Mouse (Mus musculus): ENCODE data around the gene Itga2b. TPM values are rescaled to one million over a fixed set of nuclear protein-coding genes. Genes with fewer than 3 reads are reported as not detected.

Itga2b gene
- polyA plus RNA-seq, 1 experiment from 2014 or later, result 5.8 TPM

- H3K27ac ChIP-seq (replicated peaks), result peak overlapping the region; percentile 71
Observed at GRCm38 (mm10) chr11:102438212-102439092, 31.5 kb downstream of the Itga2b start.

GRCm38 (mm10) chr11:102437120-102438061 lies 32.5 kb downstream of the Itga2b start:
- peaks cover 83% of the 10 kb centered on the region for H3K36me3 ChIP-seq
- H3K27me3 ChIP-seq (ENCODE audit: low read depth, poor library complexity, severe bottlenecking), result peaks cover 61% of the 10 kb centered on the region
- no peaks in the 10 kb centered on the region for H3K9me3 ChIP-seq (replicated peaks)
- DNase-seq (ENCODE audit: low spot score), result peak; percentile 78
- peaks cover 39% of the 10 kb centered on the region for H3K4me1 ChIP-seq
- H3K27ac ChIP-seq (replicated peaks), result peak overlapping the region; percentile 71
- 2% methylated on average over 87 of the region's 87 CpGs for WGBS
- H3K4me3 ChIP-seq, result peak overlapping the region; percentile 57

More at GRCm38 (mm10) chr11:102438212-102439092, 31.5 kb downstream of the Itga2b start:
- Histone ChIP-seq H3K27me3 (ENCODE audit: low read depth, poor library complexity, severe bottlenecking) (peaks cover 61% of the 10 kb centered on the region), H3K9me3 (replicated peaks) (no peaks in the 10 kb centered on the region), H3K4me3 (peak overlapping the region; percentile 57), H3K4me1 (peaks cover 32% of the 10 kb centered on the region), H3K36me3 (peaks cover 88% of the 10 kb centered on the region)
- WGBS, result 7% methylated on average over 77 of the region's 77 CpGs
- DNase-seq (ENCODE audit: low spot score), result peak; percentile 92

- Histone ChIP-seq H3K9me3 (replicated peaks) (no peaks in the 10 kb centered on the region), H3K4me1 (peaks cover 45% of the 10 kb centered on the region), H3K27me3 (ENCODE audit: low read depth, poor library complexity, severe bottlenecking) (peaks cover 61% of the 10 kb centered on the region), H3K36me3 (peaks cover 74% of the 10 kb centered on the region), H3K27ac (replicated peaks) (no peak overlapping the region), H3K4me3 (peak overlapping the region; percentile 2; the same call in 1 of the 2 replicates)
- no peak for DNase-seq (ENCODE audit: low spot score)
- WGBS, result 85% methylated on average over 10 of the region's 10 CpGs
Observed at GRCm38 (mm10) chr11:102436471-102436790, 33.5 kb downstream of the Itga2b start.

- 93% methylated on average over 18 of the region's 18 CpGs for WGBS
- Histone ChIP-seq H3K36me3 (peaks cover 69% of the 10 kb centered on the region), H3K27ac (replicated peaks) (no peak overlapping the region), H3K4me3 (peak overlapping the region; percentile 2; the same call in 1 of the 2 replicates), H3K9me3 (replicated peaks) (no peaks in the 10 kb centered on the region), H3K4me1 (peaks cover 49% of the 10 kb centered on the region), H3K27me3 (ENCODE audit: low read depth, poor library complexity, severe bottlenecking) (peaks cover 58% of the 10 kb centered on the region)
- no peak for DNase-seq (ENCODE audit: low spot score)
Observed at GRCm38 (mm10) chr11:102435754-102436470, 34.0 kb downstream of the Itga2b start.

GRCm38 (mm10) chr11:102434816-102435705 lies 34.9 kb downstream of the Itga2b start:
- Histone ChIP-seq H3K27me3 (ENCODE audit: low read depth, poor library complexity, severe bottlenecking) (peaks cover 49% of the 10 kb centered on the region), H3K4me3 (peak overlapping the region; percentile 2; the same call in 1 of the 2 replicates), H3K9me3 (replicated peaks) (no peaks in the 10 kb centered on the region), H3K36me3 (peaks cover 60% of the 10 kb centered on the region), H3K27ac (replicated peaks) (no peak overlapping the region), H3K4me1 (peaks cover 56% of the 10 kb centered on the region)
- DNase-seq (ENCODE audit: low spot score), result no peak
- 91% methylated on average over 11 of the region's 11 CpGs for WGBS

- no peak overlapping the region for H3K4me3 ChIP-seq
- peak; percentile 87 for DNase-seq (ENCODE audit: low spot score)
- WGBS, result 13% methylated on average over 7 of the region's 7 CpGs
- H3K27ac ChIP-seq (replicated peaks), result no peak overlapping the region
- H3K9me3 ChIP-seq (replicated peaks), result no peaks in the 10 kb centered on the region
- H3K36me3 ChIP-seq, result peaks cover 54% of the 10 kb centered on the region
- H3K27me3 ChIP-seq (ENCODE audit: low read depth, poor library complexity, severe bottlenecking), result peaks cover 45% of the 10 kb centered on the region
- H3K4me1 ChIP-seq, result peaks cover 63% of the 10 kb centered on the region
Observed at GRCm38 (mm10) chr11:102434406-102434805, 35.5 kb downstream of the Itga2b start.

GRCm38 (mm10) chr11:102433866-102434265 lies 36.1 kb downstream of the Itga2b start:
- no peak for DNase-seq (ENCODE audit: low spot score)
- Histone ChIP-seq H3K36me3 (peaks cover 48% of the 10 kb centered on the region), H3K4me1 (peaks cover 63% of the 10 kb centered on the region), H3K27me3 (ENCODE audit: low read depth, poor library complexity, severe bottlenecking) (peaks cover 45% of the 10 kb centered on the region), H3K27ac (replicated peaks) (no peak overlapping the region), H3K9me3 (replicated peaks) (no peaks in the 10 kb centered on the region), H3K4me3 (no peak overlapping the region)
- WGBS, result 92% methylated on average over 7 of the region's 7 CpGs

GRCm38 (mm10) chr11:102432896-102433295 lies 37.0 kb downstream of the Itga2b start:
- peaks cover 36% of the 10 kb centered on the region for H3K27me3 ChIP-seq (ENCODE audit: low read depth, poor library complexity, severe bottlenecking)
- WGBS, result 90% methylated on average over 6 of the region's 6 CpGs

GRCm38 (mm10) chr11:102432115-102432843 lies 37.6 kb downstream of the Itga2b start:
- 70% methylated on average over 16 of the region's 16 CpGs for WGBS

More at GRCm38 (mm10) chr11:102432896-102433295, 37.0 kb downstream of the Itga2b start:
- Histone ChIP-seq H3K9me3 (replicated peaks) (no peaks in the 10 kb centered on the region), H3K4me3 (peak overlapping the region; percentile 9; the same call in 1 of the 2 replicates), H3K27ac (replicated peaks) (no peak overlapping the region), H3K36me3 (peaks cover 38% of the 10 kb centered on the region), H3K4me1 (peaks cover 53% of the 10 kb centered on the region)
- DNase-seq (ENCODE audit: low spot score), result no peak

GRCm38 (mm10) chr11:102431728-102432114 lies 38.2 kb downstream of the Itga2b start:
- 89% methylated on average over 3 of the region's 3 CpGs for WGBS
- no peak overlapping the region for H3K4me3 ChIP-seq
- H3K36me3 ChIP-seq, result peaks cover 28% of the 10 kb centered on the region
- DNase-seq (ENCODE audit: low spot score), result no peak
- H3K27ac ChIP-seq (replicated peaks), result no peak overlapping the region
- no peaks in the 10 kb centered on the region for H3K9me3 ChIP-seq (replicated peaks)
- H3K4me1 ChIP-seq, result peaks cover 42% of the 10 kb centered on the region
- peaks cover 26% of the 10 kb centered on the region for H3K27me3 ChIP-seq (ENCODE audit: low read depth, poor library complexity, severe bottlenecking)

More at GRCm38 (mm10) chr11:102432115-102432843, 37.6 kb downstream of the Itga2b start:
- Histone ChIP-seq H3K36me3 (peaks cover 32% of the 10 kb centered on the region), H3K27me3 (ENCODE audit: low read depth, poor library complexity, severe bottlenecking) (peaks cover 30% of the 10 kb centered on the region), H3K9me3 (replicated peaks) (no peaks in the 10 kb centered on the region), H3K4me3 (peak overlapping the region; percentile 9; the same call in 1 of the 2 replicates), H3K27ac (replicated peaks) (no peak overlapping the region), H3K4me1 (peaks cover 47% of the 10 kb centered on the region)
- no peak for DNase-seq (ENCODE audit: low spot score)

Measured in midbrain, embryonic 10.5 days (tissue).